Mouse (Mus musculus): ENCODE results near the gene Prpsap1.
"Not testable (repeated sequence)": the region's sequence is repeated elsewhere in the genome, so short reads cannot be mapped to it uniquely, and the experiment has no call there.

Prpsap1 gene

DNA sequence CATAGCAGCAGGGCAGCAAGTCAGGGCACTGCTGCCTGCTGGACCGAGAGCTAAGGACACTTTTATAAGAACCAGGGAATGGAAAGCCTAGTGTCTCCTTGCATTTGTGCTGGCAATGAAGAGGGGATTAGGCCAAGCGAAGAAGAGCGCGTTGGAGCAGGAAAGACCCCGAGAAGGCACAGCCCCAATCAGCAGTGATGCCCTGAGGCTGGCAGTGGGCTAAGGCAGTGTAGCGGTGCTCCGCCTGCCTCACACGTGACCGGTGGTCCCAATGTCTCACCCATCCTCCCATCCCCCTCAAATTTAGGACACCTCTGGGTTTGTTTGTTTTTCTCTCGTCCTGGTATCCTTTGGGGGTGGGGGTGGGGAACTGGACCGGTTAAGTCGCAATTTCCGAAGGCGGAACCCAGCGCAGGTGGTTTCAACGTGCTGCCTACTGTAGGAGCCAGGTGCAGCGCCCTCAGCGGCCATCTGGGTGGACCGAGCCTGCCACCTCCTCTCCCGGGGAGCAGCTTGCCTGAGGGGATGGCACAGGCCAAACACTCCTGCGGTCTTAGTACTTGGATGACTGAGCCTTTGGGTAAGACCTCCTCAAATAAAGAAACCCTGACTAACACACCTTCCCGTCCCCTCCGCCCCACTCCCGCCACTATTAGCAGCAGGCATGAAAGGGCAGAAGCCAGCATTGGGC lies 21.5 kb upstream of the Prpsap1 start:
- DNase-seq: peak; percentile 44

DNA sequence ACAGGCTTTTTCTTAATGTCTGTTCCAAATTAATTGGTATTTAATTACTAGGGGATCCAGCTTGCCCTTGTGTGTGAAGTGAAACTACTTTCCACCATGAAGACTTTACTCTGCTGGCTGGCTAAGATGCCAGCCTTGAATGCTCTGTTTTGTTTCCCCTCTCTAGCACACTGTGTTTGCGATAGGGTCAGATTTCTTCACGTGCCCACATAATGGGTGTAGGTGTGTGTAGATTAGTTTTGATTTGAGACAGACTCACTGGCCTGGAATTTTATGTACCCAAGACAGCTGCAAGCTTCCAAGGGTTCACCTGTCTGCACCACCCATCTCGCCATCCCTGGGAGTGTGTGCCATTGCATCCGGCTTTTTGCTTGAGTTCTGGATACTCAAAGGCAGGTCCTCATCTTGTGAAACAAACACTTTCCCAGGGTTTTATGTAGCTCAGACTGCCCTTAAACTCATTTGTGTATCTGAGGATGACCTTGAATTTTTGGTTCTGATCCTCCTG lies 19.6 kb upstream of the Prpsap1 start:
- no peak for DNase-seq

DNA sequence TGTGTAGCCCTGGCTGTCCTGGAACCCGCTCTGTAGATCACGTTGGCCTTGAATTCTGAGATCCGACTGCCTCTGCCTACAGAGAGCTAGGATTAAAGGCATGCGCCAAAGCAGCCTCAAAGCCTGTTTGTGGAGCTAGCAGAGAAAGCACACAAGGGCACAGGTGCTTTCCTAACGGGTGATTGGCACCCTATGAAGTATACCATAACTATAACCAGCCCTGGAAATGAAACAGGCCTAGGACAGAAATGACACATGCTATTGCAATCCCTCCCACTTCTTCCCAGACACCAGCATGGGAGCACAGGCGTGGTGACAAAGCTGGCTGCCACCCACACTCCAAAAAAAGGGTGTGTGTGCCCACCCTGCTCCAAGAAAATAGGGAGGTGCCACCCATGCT lies 19.0 kb upstream of the Prpsap1 start:
- DNase-seq: no peak

DNA sequence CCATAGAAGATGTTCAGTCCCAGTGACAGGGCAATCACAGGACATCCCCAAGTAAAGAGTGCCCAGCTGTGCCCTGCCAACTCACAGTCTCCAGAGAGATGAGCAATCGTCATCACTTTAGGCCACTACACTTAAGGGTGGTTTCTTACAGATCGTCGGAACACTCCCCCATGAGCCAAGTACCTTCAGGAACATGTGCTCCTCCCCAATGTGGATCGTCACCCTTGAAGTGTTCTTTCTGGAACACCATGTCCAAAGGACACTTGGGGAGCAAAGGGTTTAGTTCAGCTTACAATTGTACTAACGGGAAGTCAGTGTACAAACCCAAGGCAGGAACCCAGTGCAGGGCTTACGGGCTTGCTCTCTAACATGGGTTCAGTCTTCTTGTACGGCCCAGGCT lies 18.2 kb upstream of the Prpsap1 start:
- no peak for DNase-seq

DNA sequence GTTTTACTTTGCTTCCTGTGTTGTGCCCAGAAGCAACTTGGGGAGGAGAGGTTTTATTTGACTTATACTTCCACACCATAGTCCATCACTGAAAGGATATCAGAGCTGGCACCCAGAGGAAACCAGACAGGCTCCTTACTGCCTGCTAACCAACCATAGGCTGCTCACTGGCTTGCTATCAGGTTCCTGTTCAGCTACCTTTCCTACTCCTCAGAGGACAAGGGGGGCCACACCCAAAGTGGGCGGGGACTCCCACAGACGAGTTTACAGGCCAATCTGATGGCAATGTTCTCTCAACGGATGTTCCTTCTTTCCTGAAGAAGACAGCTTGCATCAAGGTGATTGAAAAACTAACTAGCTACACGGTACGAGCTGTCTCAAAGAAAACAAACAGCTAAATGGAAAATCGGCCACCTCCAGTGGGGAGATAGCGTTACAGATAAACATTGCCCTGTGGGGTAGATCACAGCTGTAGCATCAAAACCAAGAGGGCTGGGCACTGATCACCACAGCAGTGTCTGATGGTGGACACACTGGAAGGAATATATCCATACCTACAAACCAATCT lies 17.4 kb upstream of the Prpsap1 start:
- DNase-seq: no peak

DNA sequence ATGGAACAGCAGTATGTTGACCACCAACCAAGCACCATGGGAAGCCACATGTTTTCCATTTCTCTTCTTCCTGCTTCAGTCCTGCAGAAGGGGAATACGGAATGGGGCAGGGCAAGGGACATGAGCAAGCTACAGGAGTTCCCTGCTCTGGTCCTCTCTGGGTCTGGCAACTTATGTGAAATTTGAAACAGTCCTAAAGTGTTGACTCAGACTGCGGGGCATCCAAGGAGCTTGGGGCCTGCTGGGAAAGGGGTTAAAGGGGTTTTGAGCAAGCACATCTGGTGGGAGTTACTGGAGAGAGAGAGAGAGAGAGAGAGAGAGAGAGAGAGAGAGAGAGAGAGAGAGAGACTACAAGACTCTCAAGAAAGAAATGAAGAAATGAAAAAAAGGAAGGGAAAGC lies 14.7 kb upstream of the Prpsap1 start:
- no peak for DNase-seq

DNA sequence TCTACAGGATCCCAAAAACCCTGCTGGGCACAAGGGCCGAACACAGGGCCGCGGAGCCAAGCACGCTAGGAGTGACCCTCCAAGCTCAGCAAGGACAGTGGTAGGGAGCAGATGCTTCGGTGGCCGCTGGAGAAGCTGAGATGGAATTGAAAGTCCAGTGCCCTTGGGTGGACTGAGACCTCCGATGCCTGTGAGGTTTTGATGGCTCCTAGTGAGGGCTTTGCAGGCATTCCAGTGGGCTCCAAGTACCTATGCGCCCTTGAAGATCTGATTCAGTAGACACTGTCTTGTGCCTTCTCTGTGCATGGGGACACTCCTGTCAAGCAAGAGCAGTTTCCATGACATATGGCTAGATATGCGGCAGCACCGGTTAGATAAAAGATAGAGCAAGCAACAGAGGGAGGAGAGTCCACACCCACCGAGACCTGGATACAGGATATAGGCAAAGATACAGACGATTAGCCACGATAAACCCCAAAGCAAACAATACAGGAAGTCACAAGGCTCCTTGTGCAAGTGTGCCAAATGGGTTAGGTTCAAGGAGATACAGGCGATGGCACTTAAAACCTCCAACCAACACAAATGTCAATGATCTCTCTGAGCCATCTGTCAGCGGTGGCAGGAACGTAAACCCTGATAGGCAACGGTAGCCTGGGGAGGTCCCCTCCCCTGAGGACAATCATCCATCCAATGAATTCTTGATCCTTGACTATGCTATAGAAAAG lies 12.3 kb upstream of the Prpsap1 start:
- DNase-seq: no peak

DNA sequence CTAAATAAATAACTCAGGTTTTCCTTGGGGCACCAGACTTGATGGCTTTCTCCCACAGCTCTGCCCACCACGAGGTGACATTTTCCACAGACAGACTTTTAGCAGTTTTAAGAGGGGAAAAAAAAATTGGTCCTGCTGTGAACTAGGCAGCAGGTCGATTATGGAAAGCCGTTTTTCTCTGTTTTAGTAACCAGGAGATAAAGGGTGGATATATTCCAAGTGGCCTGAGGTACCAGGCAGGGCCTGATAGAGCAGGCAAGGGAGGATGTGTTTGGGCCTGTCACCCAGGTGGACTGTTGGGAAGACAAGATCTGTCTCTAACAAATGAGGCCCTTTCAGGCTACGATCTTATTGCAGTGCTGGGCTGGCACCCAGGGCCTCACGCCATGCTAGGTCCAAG lies 11.6 kb upstream of the Prpsap1 start:
- DNase-seq: no peak

DNA sequence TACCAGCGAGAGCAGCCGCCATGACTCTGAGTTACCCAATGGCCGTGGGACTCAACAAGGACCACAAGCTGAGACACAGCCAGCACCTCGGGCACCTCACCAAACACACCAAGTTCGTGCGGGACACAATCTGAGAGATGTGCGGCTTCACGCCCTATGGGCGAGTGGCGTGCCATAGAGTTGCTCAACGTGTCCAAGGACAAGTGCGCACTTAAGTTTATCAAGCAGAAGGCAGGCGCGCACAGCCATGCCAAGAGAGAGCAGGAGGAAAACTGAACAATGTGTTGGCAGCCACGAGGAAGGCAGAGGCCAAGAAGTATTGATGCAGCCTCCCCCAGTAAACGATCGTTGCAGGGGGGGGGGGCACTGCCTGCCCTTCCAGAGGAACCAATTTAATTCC lies 10.5 kb upstream of the Prpsap1 start:
- DNase-seq: no peak

DNA sequence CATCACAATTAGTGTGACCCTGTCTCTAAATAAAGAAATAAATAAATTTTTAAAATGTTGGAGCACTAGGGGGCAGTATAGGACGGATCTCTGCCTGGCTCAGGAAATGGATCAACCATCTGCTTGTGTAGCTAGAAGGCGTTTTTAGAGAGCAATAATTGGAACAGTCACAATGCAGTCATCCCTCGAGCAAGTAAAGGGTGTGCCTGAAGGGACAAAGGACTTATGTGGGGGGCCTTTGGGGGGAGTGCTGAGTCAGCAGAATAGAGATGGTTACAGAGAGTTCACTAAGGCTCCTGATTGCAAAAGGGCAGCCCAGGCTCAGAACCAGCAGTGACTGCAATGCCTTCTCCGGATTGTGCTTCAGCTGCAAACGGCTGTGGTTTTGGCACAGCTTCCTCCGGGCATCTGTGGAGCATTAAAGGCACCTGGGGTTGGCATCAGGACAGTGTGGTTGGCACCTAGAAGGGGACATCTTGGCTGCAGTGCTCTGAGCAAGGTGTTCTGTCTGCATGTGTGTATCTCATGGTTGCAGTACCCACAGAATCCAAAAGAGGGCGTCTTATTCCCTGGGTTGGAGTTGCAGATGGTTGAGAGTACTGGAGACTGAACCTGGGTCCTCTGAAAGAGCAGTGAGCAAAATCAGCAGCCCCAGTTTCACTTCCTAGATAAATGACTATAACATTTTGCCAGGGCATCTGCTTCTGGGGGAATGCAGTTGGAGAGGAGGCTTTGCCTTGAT lies 7.2 kb upstream of the Prpsap1 start:
- no peak for DNase-seq

DNA sequence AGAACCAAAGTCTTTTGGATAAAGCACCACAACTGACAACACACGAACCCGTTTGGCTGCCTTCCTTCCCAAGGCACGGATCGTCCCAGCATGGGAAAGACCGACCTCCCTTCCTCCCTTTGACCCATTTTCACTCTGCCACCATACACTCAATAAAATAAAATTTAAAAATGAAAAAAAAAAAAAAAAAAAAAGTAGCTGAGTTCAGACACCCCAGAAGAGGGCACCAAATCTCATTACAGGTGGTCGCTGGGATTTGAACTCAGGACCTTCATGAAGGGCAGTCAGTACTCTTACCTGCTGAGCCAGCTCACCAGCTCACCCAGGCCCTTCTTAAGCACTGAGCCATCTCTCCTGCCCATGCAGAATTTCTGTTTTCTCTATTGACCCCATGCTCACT lies 5.0 kb upstream of the Prpsap1 start:
- no peak for DNase-seq

DNA sequence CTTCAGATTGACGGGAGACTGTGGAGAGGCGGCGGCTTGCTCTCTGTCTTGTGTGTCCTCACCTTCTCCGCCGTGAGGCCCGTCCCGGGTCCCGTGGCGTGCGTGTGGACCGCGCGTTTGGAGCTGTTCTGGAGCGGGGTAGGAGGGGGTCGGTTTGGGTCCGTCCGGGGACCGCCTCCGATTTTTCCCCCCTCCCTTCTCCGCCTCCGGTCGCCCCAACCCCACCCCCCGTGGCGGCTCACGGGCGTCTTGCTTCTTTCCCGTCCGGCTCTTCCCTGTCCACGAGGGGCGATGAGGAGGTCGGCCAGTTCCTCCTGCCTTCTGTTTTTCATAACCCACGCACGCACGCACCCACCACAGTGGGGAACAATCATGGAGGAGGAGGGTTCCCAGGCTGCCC lies 4.6 kb upstream of the Prpsap1 start:
- DNase-seq: no peak

DNA sequence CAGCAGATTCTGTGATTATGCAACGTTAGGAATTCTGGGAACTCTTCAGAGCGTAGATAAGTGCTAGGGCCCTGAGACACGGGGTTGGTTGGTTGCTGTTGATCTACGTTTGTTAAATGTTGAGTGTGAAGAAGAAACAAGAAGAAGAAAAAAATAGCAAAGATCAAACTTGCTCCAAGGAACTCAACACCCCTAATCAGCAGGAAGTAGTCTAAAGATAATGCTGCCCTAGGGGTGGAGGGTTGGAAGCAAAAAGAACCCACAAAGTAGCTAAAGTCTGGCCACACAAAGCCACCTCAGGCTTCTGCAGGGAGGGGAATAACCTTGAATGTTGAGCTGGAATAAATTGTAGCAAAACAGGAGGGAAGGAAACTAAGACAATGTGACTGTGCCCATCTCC lies 3.3 kb upstream of the Prpsap1 start:
- DNase-seq: no peak

DNA sequence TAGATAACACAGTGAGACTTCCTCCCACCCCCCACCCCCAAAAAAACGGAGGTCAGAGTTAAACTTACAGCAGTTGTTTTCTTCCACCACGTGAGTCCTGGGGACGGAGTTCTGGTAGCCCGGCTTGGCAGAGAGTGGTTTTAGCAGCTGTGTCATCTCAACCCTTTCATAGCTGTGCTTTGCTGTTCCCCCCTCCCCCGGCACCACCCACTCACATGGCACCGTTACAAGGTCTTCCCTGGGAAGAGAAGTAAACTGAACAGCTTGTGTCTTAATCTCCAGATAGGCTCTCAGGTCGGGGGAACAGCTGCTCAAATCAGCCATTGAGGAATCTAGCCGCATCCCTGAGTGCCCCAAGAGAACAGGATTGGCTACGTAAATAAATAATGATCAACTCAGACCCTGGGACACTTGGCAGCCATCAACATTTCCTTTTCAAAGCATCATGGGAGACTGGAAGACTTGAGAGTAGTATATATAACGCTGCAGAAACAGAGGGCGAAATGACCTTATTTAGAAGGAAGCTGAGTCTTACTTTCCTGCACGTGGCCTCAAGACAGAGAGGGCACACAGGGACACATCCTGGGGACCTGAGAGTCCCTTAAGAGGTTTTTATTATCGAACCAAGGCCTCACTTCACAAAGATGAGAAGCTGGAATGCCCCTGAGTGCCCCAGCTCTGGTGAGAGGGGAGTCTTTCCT lies 622 bp upstream of the Prpsap1 start:
- peak; percentile 66 for DNase-seq

DNA sequence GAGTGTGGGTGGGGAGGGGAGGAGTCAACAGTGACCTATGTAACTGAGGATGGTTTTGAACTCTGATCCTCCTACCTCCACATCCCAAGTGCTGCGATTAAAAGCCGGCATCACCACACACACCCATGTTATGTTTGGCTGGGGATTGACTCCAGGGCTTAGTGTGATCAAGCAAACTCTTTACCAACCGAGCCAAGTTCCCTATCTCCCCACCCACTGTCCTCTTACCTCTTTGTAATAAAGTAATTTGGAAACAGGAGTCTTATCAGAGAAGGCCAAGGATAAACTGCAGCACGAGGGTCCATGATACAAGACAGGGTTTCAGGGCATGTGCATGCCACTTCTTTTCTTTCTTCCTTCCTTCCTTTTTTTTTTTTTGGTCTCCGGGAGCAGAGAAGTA lies 811 bp downstream of the Prpsap1 start:
- no peak for DNase-seq

DNA sequence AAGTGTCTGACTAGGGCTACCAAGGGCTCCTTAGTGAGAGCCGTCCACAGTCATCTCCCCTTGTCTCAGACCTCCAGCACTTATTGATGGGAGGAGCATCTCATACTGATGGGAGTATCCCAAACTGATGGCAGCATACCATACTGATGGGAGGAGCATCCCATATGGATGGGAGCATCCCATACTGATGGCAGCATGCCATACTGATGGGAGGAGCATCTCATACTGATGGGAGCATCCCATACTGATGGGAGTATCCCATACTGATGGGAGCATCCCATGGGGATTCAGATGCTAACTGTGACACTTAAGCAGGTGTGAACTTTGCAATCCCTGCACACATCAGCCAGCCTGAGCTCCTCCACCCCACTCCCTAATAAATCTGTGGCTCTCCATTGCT lies 1.5 kb downstream of the Prpsap1 start:
- DNase-seq: not testable (repeated sequence)

DNA sequence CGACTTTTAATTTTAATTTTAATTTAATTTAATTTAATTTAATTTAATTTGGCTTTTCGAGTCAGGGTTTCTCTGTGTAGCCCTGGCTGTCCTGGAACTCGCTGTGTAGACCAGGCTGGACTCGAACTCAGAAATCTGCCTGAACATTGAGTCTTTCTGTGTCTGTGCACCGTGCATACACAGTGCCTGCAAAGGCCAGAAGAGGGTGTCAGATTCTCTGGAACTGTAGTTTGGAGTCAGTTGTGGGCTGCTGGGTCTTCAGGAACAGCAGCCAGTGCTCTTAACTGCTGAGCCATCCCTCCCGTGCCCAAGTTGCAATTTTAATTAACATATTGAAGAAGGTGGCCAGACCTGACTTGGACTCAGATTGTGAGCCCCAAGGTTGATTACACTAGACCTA lies 2.7 kb downstream of the Prpsap1 start:
- no peak for DNase-seq

DNA sequence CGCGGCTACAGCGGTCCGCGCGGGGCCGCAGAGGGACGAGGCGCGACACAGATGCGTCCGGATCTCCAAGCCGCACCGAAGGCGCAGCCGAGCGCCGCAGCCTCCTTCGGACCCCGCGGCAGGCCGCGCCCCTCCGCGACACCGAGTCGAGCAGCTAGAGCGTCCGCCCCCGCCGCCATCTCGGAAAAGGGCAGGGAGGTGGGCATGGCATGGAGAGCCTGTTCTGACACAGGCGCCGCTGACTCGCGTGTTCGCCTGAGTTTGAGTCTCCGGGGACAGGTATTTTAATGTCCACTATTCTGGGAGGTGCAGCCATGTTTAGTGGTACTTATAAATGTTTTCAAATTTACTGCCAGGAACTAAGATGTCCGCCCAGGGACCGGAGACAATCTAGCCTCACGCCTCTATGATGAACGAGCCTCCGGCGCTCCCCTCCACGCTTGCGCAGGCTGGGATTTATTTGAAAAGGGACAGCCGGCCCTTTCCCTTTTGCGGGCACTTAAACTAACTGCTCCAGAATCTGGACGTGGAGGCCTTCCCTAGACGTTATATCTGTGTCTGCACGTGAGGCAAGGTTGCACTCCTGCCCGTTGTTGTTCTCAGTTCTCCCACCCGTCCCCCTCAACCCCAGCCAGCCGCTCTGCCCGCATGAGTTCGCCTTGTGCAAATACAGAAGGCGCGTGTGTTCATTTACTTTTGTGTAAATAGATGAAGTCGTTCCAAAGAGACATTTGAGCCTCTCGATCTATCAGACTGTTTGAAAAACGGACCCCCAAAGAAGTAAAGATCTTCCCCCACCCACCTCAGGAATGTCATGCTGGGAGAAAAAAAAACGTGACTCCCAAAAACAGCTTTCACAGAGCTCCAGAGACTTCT lies 3.5 kb downstream of the Prpsap1 start:
- peak; percentile 87 for DNase-seq

DNA sequence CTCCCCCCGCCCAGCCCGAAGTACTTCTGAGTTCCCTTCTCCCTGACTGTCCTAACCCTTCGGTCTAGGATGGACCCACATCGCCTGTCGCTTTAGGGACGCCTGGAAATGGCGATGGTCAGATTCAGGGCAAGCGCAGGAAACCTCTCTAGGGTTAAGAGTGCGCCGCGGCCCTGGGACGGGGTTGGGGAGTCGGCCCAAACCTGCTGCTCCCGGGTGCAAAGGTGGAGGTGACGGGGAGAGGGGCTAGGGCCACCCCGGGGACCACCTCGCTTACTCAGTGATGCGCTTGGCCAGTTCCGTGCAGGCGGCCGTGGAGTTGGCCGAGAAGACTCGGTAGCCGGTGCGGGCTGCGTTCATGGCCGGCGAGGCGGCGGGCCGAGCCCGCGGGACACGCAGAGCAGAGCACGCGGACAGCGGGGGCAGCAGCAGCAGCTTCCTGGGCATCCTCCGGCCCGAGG lies 4.2 kb downstream of the Prpsap1 start:
- no peak for DNase-seq

DNA sequence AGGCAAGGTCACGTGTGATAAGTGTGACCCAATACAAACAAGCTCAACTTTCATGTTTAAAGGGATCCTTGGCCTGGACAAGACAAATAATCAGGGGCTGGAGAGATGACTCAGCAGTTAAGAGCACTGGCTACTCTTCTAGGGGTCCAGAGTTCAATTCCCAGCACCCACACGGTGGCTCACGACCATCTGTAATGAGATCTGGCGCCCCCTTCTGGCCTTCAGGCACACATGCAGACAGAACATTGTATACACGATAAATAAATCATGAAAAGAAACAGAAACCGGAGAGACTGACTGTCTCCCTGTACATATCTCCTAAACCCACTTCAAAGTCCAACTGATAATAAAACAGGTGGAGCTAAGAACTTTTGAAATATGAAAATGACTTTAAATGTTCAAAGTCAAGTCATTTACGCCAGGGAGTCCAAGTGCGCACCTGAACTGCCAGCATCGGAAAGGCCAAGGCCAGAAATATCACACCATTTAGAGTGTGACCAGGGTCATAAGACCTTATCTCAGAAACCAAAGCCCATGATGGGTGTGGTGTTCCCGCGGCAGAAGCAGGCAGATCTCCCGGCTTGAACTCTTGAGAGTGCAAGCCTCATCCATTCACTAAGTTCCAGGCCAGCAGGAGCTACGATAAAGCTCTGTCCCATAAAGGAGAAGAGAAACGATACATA lies 5.2 kb downstream of the Prpsap1 start:
- no peak for DNase-seq

DNA sequence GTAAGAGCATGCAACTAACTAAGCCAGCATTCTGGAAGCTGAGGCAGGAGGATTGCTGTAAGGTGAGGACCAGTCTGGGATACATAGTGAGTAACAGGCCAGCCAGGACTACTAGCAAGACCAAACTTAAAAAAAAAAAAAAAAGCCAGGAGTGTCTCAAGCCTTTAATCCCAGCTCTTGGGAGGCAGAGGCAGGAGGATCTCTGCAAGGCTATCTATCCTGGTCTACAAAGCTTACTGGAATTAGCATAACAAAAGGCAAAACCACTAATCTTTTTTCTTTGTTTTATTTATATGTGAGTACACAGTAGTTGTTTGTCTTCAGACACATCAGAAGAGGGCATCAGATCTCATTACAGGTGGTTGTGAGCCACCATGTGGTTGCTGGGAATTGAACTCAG lies 5.8 kb downstream of the Prpsap1 start:
- DNase-seq: no peak

Data from kidney, adult 11 months (tissue).